Mouse (Mus musculus): ENCODE results near the gene Olfr224. TPM values are rescaled to one million over a fixed set of nuclear protein-coding genes. Genes with fewer than 3 reads are reported as not detected.

Olfr224 gene
- polyA plus RNA-seq, 1 experiment from 2014 or later: not detected

- Histone ChIP-seq H3K4me1 (ENCODE audit: control insufficient read depth, insufficient read depth, low read length) (no peaks in the 10 kb centered on the region), H3K9me3 (replicated peaks; ENCODE audit: control insufficient read depth, low read length) (no peaks in the 10 kb centered on the region), H3K27ac (ENCODE audit: low read depth, low read length) (no peak overlapping the region), H3K4me3 (ENCODE audit: low read depth, low read length) (no peak overlapping the region), H3K36me3 (ENCODE audit: control insufficient read depth, insufficient read depth, low read length) (no peaks in the 10 kb centered on the region), H3K9ac (ENCODE audit: low read length) (no peak overlapping the region), H3K4me2 (ENCODE audit: low read length) (no peak overlapping the region), H3K27me3 (replicated peaks; ENCODE audit: control insufficient read depth, insufficient read depth, low read length) (no peaks in the 10 kb centered on the region)
- DNase-seq (ENCODE audit: low spot score) (no peak), ATAC-seq (no peak)
- 74% methylated on average over 2 of the region's 2 CpGs for WGBS
These were observed 34.3 kb upstream of the Olfr224 start for GRCm38 (mm10) chr11:58604688-58605087.

GRCm38 (mm10) chr11:58602800-58603560 lies 32.6 kb upstream of the Olfr224 start:
- Histone ChIP-seq H3K4me3 (ENCODE audit: low read depth, low read length) (no peak overlapping the region), H3K9ac (ENCODE audit: low read length) (no peak overlapping the region), H3K36me3 (ENCODE audit: control insufficient read depth, insufficient read depth, low read length) (no peaks in the 10 kb centered on the region), H3K9me3 (replicated peaks; ENCODE audit: control insufficient read depth, low read length) (no peaks in the 10 kb centered on the region), H3K4me1 (ENCODE audit: control insufficient read depth, insufficient read depth, low read length) (no peaks in the 10 kb centered on the region), H3K4me2 (ENCODE audit: low read length) (no peak overlapping the region), H3K27me3 (replicated peaks; ENCODE audit: control insufficient read depth, insufficient read depth, low read length) (no peaks in the 10 kb centered on the region), H3K27ac (ENCODE audit: low read depth, low read length) (no peak overlapping the region)
- WGBS: 90% methylated on average over 6 of the region's 6 CpGs
- DNase-seq (ENCODE audit: low spot score) (no peak), ATAC-seq (no peak)

- no peaks in the 10 kb centered on the region for H3K27me3 ChIP-seq (replicated peaks; ENCODE audit: control insufficient read depth, insufficient read depth, low read length)
- no peaks in the 10 kb centered on the region for H3K36me3 ChIP-seq (ENCODE audit: control insufficient read depth, insufficient read depth, low read length)
- no peak overlapping the region for H3K27ac ChIP-seq (ENCODE audit: low read depth, low read length)
- H3K4me3 ChIP-seq (ENCODE audit: low read depth, low read length): no peak overlapping the region
- no peak overlapping the region for H3K9ac ChIP-seq (ENCODE audit: low read length)
- H3K4me1 ChIP-seq (ENCODE audit: control insufficient read depth, insufficient read depth, low read length): no peaks in the 10 kb centered on the region
- ATAC-seq: no peak
- DNase-seq (ENCODE audit: low spot score): no peak
- no peak overlapping the region for H3K4me2 ChIP-seq (ENCODE audit: low read length)
- H3K9me3 ChIP-seq (replicated peaks; ENCODE audit: control insufficient read depth, low read length): no peaks in the 10 kb centered on the region
These were observed 31.7 kb upstream of the Olfr224 start for GRCm38 (mm10) chr11:58602062-58602461.

- 89% methylated on average over 13 of the region's 13 CpGs for WGBS
- ATAC-seq: no peak
- Histone ChIP-seq H3K4me3 (ENCODE audit: low read depth, low read length) (no peak overlapping the region), H3K27me3 (replicated peaks; ENCODE audit: control insufficient read depth, insufficient read depth, low read length) (no peaks in the 10 kb centered on the region), H3K27ac (ENCODE audit: low read depth, low read length) (no peak overlapping the region), H3K9ac (ENCODE audit: low read length) (no peak overlapping the region), H3K9me3 (replicated peaks; ENCODE audit: control insufficient read depth, low read length) (no peaks in the 10 kb centered on the region), H3K36me3 (ENCODE audit: control insufficient read depth, insufficient read depth, low read length) (no peaks in the 10 kb centered on the region), H3K4me2 (ENCODE audit: low read length) (no peak overlapping the region), H3K4me1 (ENCODE audit: control insufficient read depth, insufficient read depth, low read length) (no peaks in the 10 kb centered on the region)
- no peak for DNase-seq (ENCODE audit: low spot score)
These were observed 27.5 kb upstream of the Olfr224 start for GRCm38 (mm10) chr11:58597837-58598236.

GRCm38 (mm10) chr11:58594814-58595213 lies 24.5 kb upstream of the Olfr224 start, which contains the start of gene Olfr324:
Gene Olfr324, plus strand, starts transcription at chr11:58595114.
- DNase-seq (ENCODE audit: low spot score) (no peak), ATAC-seq (no peak)
- Histone ChIP-seq H3K4me1 (ENCODE audit: control insufficient read depth, insufficient read depth, low read length) (no peaks in the 10 kb centered on the region), H3K9me3 (replicated peaks; ENCODE audit: control insufficient read depth, low read length) (no peaks in the 10 kb centered on the region), H3K4me3 (ENCODE audit: low read depth, low read length) (no peak within 1 kb of the TSS), H3K9ac (ENCODE audit: low read length) (no peak within 1 kb of the TSS), H3K27me3 (replicated peaks; ENCODE audit: control insufficient read depth, insufficient read depth, low read length) (no peaks in the 10 kb centered on the region), H3K27ac (ENCODE audit: low read depth, low read length) (no peak within 1 kb of the TSS), H3K4me2 (ENCODE audit: low read length) (no peak within 1 kb of the TSS), H3K36me3 (ENCODE audit: control insufficient read depth, insufficient read depth, low read length) (no peaks in the 10 kb centered on the region)
- 85% methylated on average over 6 of the region's 6 CpGs for WGBS

GRCm38 (mm10) chr11:58588620-58589250 lies 18.4 kb upstream of the Olfr224 start:
- Histone ChIP-seq H3K4me3 (ENCODE audit: low read depth, low read length) (no peak overlapping the region), H3K27ac (ENCODE audit: low read depth, low read length) (0 out of 2 replicates have a peak overlapping the region, but pooled peaks have one; percentile 30), H3K27me3 (replicated peaks; ENCODE audit: control insufficient read depth, insufficient read depth, low read length) (no peaks in the 10 kb centered on the region), H3K4me2 (ENCODE audit: low read length) (no peak overlapping the region), H3K4me1 (ENCODE audit: control insufficient read depth, insufficient read depth, low read length) (0 out of 2 replicates have a peak, but pooled peaks cover 2% of the 10 kb centered on the region), H3K36me3 (ENCODE audit: control insufficient read depth, insufficient read depth, low read length) (no peaks in the 10 kb centered on the region), H3K9ac (ENCODE audit: low read length) (no peak overlapping the region), H3K9me3 (replicated peaks; ENCODE audit: control insufficient read depth, low read length) (no peaks in the 10 kb centered on the region)
- peak; percentile 82 for DNase-seq (ENCODE audit: low spot score)
- peak; percentile 81 for ATAC-seq
- WGBS: 14% methylated on average over 3 of the region's 3 CpGs

GRCm38 (mm10) chr11:58587898-58588348 lies 17.6 kb upstream of the Olfr224 start:
- H3K9ac ChIP-seq (ENCODE audit: low read length): no peak overlapping the region
- ATAC-seq: no peak
- no peaks in the 10 kb centered on the region for H3K36me3 ChIP-seq (ENCODE audit: control insufficient read depth, insufficient read depth, low read length)

GRCm38 (mm10) chr11:58578636-58579035 lies 8.3 kb upstream of the Olfr224 start:
- Histone ChIP-seq H3K9ac (ENCODE audit: low read length) (no peak overlapping the region), H3K27me3 (replicated peaks; ENCODE audit: control insufficient read depth, insufficient read depth, low read length) (no peaks in the 10 kb centered on the region), H3K4me1 (ENCODE audit: control insufficient read depth, insufficient read depth, low read length) (no peaks in the 10 kb centered on the region), H3K4me2 (ENCODE audit: low read length) (no peak overlapping the region), H3K9me3 (replicated peaks; ENCODE audit: control insufficient read depth, low read length) (no peaks in the 10 kb centered on the region), H3K4me3 (ENCODE audit: low read depth, low read length) (no peak overlapping the region), H3K27ac (ENCODE audit: low read depth, low read length) (no peak overlapping the region), H3K36me3 (ENCODE audit: control insufficient read depth, insufficient read depth, low read length) (no peaks in the 10 kb centered on the region)
- WGBS: 59% methylated on average over 8 of the region's 8 CpGs
- DNase-seq (ENCODE audit: low spot score): peak; percentile 81
- ATAC-seq: peak; percentile 57; the same call in 1 of the 2 replicates

More at GRCm38 (mm10) chr11:58587898-58588348, 17.6 kb upstream of the Olfr224 start:
- DNase-seq (ENCODE audit: low spot score): peak; percentile 28
- H3K4me1 ChIP-seq (ENCODE audit: control insufficient read depth, insufficient read depth, low read length): 0 out of 2 replicates have a peak, but pooled peaks cover 2% of the 10 kb centered on the region
- no peak overlapping the region for H3K4me2 ChIP-seq (ENCODE audit: low read length)
- H3K9me3 ChIP-seq (replicated peaks; ENCODE audit: control insufficient read depth, low read length): no peaks in the 10 kb centered on the region
- no peaks in the 10 kb centered on the region for H3K27me3 ChIP-seq (replicated peaks; ENCODE audit: control insufficient read depth, insufficient read depth, low read length)
- no peak overlapping the region for H3K27ac ChIP-seq (ENCODE audit: low read depth, low read length)
- WGBS: 68% methylated on average over 7 of the region's 7 CpGs
- no peak overlapping the region for H3K4me3 ChIP-seq (ENCODE audit: low read depth, low read length)

- DNase-seq (ENCODE audit: low spot score) (no peak), ATAC-seq (no peak)
- no peaks in the 10 kb centered on the region for H3K9me3 ChIP-seq (replicated peaks; ENCODE audit: control insufficient read depth, low read length)
- H3K4me2 ChIP-seq (ENCODE audit: low read length): no peak within 1 kb of the TSS
- H3K4me3 ChIP-seq (ENCODE audit: low read depth, low read length): no peak within 1 kb of the TSS
- H3K4me1 ChIP-seq (ENCODE audit: control insufficient read depth, insufficient read depth, low read length): no peaks in the 10 kb centered on the region
- 55% methylated on average over 1 of the region's 1 CpGs for WGBS
- no peaks in the 10 kb centered on the region for H3K36me3 ChIP-seq (ENCODE audit: control insufficient read depth, insufficient read depth, low read length)
- H3K9ac ChIP-seq (ENCODE audit: low read length): no peak within 1 kb of the TSS
- H3K27me3 ChIP-seq (replicated peaks; ENCODE audit: control insufficient read depth, insufficient read depth, low read length): no peaks in the 10 kb centered on the region
- H3K27ac ChIP-seq (ENCODE audit: low read depth, low read length): no peak within 1 kb of the TSS
These were observed 7.1 kb upstream of the Olfr224 start, which contains the start of gene Olfr325 for GRCm38 (mm10) chr11:58577430-58577829. Gene Olfr325, plus strand, starts transcription at chr11:58577730.
